Mouse (Mus musculus): ENCODE results near the gene Gm13697. TPM values are rescaled to one million over a fixed set of nuclear protein-coding genes. Genes with fewer than 3 reads are reported as not detected.
"Not testable (repeated sequence)": the region's sequence is repeated elsewhere in the genome, so short reads cannot be mapped to it uniquely, and the experiment has no call there.

Gm13697 gene
- polyA plus RNA-seq, 1 experiment: not detected

GRCm38 (mm10) chr2:83993639-83994255 is 9.2 kb downstream of the Gm13697 start:
- peak overlapping the region; percentile 2; the same call in 1 of the 2 replicates for H3K4me3 ChIP-seq (ENCODE audit: control insufficient read depth, insufficient read depth, low read length)
- DNase-seq: peak; percentile 60
- under 1% methylated on average over 8 of the region's 9 CpGs for WGBS
- H3K27ac ChIP-seq (ENCODE audit: control insufficient read depth, insufficient read depth, low read length): peak overlapping the region; percentile 79
- not testable (repeated sequence) for H3K36me3 ChIP-seq (ENCODE audit: control insufficient read depth, insufficient read depth, low read length); H3K4me1 ChIP-seq (replicated peaks; ENCODE audit: control insufficient read depth, insufficient read depth, low read length); H3K27me3 ChIP-seq (ENCODE audit: control insufficient read depth, insufficient read depth, low read length)

- 73% methylated on average over 1 of the region's 3 CpGs for WGBS
- H3K27ac ChIP-seq (ENCODE audit: control insufficient read depth, insufficient read depth, low read length): peak overlapping the region; percentile 79; the same call in 1 of the 2 replicates
Observed at GRCm38 (mm10) chr2:83994526-83994925, 10.0 kb downstream of the Gm13697 start.

GRCm38 (mm10) chr2:84008913-84009312 is 24.4 kb downstream of the Gm13697 start:
- Histone ChIP-seq H3K27ac (ENCODE audit: control insufficient read depth, insufficient read depth, low read length) (no peak overlapping the region), H3K4me1 (replicated peaks; ENCODE audit: control insufficient read depth, insufficient read depth, low read length) (no peaks in the 10 kb centered on the region), H3K4me3 (ENCODE audit: control insufficient read depth, insufficient read depth, low read length) (no peak overlapping the region), H3K27me3 (ENCODE audit: control insufficient read depth, insufficient read depth, low read length) (no peaks in the 10 kb centered on the region), H3K36me3 (ENCODE audit: control insufficient read depth, insufficient read depth, low read length) (no peaks in the 10 kb centered on the region)
- DNase-seq: no peak
- no peak for TF ChIP-seq POLR2A (IDR thresholded peaks at IDR 0.05; ENCODE audit: control insufficient read depth, extremely low read depth, insufficient read depth, low read length, poor library complexity)
- TF ChIP-seq CTCF (IDR thresholded peaks at IDR 0.05; ENCODE audit: borderline replicate concordance, control insufficient read depth, extremely low read depth, insufficient read depth, low read length, poor library complexity): no peak
- WGBS: 86% methylated on average over 1 of the region's 1 CpGs

More at GRCm38 (mm10) chr2:83994526-83994925, 10.0 kb downstream of the Gm13697 start:
- H3K4me3 ChIP-seq (ENCODE audit: control insufficient read depth, insufficient read depth, low read length); H3K4me1 ChIP-seq (replicated peaks; ENCODE audit: control insufficient read depth, insufficient read depth, low read length); H3K36me3 ChIP-seq (ENCODE audit: control insufficient read depth, insufficient read depth, low read length); H3K27me3 ChIP-seq (ENCODE audit: control insufficient read depth, insufficient read depth, low read length): not testable (repeated sequence)
- peak; percentile 34 for DNase-seq

- no peak for TF ChIP-seq CTCF (IDR thresholded peaks at IDR 0.05; ENCODE audit: borderline replicate concordance, control insufficient read depth, extremely low read depth, insufficient read depth, low read length, poor library complexity)
- TF ChIP-seq POLR2A (IDR thresholded peaks at IDR 0.05; ENCODE audit: control insufficient read depth, extremely low read depth, insufficient read depth, low read length, poor library complexity): no peak
- no peak for DNase-seq
- H3K27me3 ChIP-seq (ENCODE audit: control insufficient read depth, insufficient read depth, low read length): no peaks in the 10 kb centered on the region
- H3K27ac ChIP-seq (ENCODE audit: control insufficient read depth, insufficient read depth, low read length): no peak overlapping the region
- no peaks in the 10 kb centered on the region for H3K36me3 ChIP-seq (ENCODE audit: control insufficient read depth, insufficient read depth, low read length)
- no peak overlapping the region for H3K4me3 ChIP-seq (ENCODE audit: control insufficient read depth, insufficient read depth, low read length)
- no peaks in the 10 kb centered on the region for H3K4me1 ChIP-seq (replicated peaks; ENCODE audit: control insufficient read depth, insufficient read depth, low read length)
- 49% methylated on average over 3 of the region's 3 CpGs for WGBS
Observed at GRCm38 (mm10) chr2:84009818-84010217, 25.3 kb downstream of the Gm13697 start.

GRCm38 (mm10) chr2:84014572-84014971 is 30.0 kb downstream of the Gm13697 start:
- WGBS: 85% methylated on average over 6 of the region's 6 CpGs
- Histone ChIP-seq H3K4me1 (replicated peaks; ENCODE audit: control insufficient read depth, insufficient read depth, low read length) (peaks cover 6% of the 10 kb centered on the region), H3K36me3 (ENCODE audit: control insufficient read depth, insufficient read depth, low read length) (no peaks in the 10 kb centered on the region), H3K27ac (ENCODE audit: control insufficient read depth, insufficient read depth, low read length) (no peak overlapping the region), H3K27me3 (ENCODE audit: control insufficient read depth, insufficient read depth, low read length) (no peaks in the 10 kb centered on the region), H3K4me3 (ENCODE audit: control insufficient read depth, insufficient read depth, low read length) (no peak overlapping the region)
- DNase-seq: no peak
- TF ChIP-seq CTCF (IDR thresholded peaks at IDR 0.05; ENCODE audit: borderline replicate concordance, control insufficient read depth, extremely low read depth, insufficient read depth, low read length, poor library complexity) (no peak), POLR2A (IDR thresholded peaks at IDR 0.05; ENCODE audit: control insufficient read depth, extremely low read depth, insufficient read depth, low read length, poor library complexity) (no peak)

GRCm38 (mm10) chr2:84016291-84016690 is 31.7 kb downstream of the Gm13697 start:
- H3K4me1 ChIP-seq (replicated peaks; ENCODE audit: control insufficient read depth, insufficient read depth, low read length); H3K36me3 ChIP-seq (ENCODE audit: control insufficient read depth, insufficient read depth, low read length); DNase-seq; H3K4me3 ChIP-seq (ENCODE audit: control insufficient read depth, insufficient read depth, low read length); H3K27ac ChIP-seq (ENCODE audit: control insufficient read depth, insufficient read depth, low read length); H3K27me3 ChIP-seq (ENCODE audit: control insufficient read depth, insufficient read depth, low read length): not testable (repeated sequence)
- 31% methylated on average over 5 of the region's 5 CpGs for WGBS

- Histone ChIP-seq H3K4me3 (ENCODE audit: control insufficient read depth, insufficient read depth, low read length) (no peak overlapping the region), H3K27ac (ENCODE audit: control insufficient read depth, insufficient read depth, low read length) (no peak overlapping the region), H3K36me3 (ENCODE audit: control insufficient read depth, insufficient read depth, low read length) (no peaks in the 10 kb centered on the region), H3K4me1 (replicated peaks; ENCODE audit: control insufficient read depth, insufficient read depth, low read length) (peaks cover 14% of the 10 kb centered on the region), H3K27me3 (ENCODE audit: control insufficient read depth, insufficient read depth, low read length) (no peaks in the 10 kb centered on the region)
- 65% methylated on average over 3 of the region's 3 CpGs for WGBS
- TF ChIP-seq POLR2A (IDR thresholded peaks at IDR 0.05; ENCODE audit: control insufficient read depth, extremely low read depth, insufficient read depth, low read length, poor library complexity) (no peak), CTCF (IDR thresholded peaks at IDR 0.05; ENCODE audit: borderline replicate concordance, control insufficient read depth, extremely low read depth, insufficient read depth, low read length, poor library complexity) (no peak)
- no peak for DNase-seq
Observed at GRCm38 (mm10) chr2:84018330-84018729, 33.8 kb downstream of the Gm13697 start.
